Mouse (Mus musculus) cortical plate, adult 2 months (tissue): ENCODE measurements at regions not wholly inside any gene's neighbourhood (a gene's known extent, or its start where the extent isn't known, plus 50 kb on each side); places are given as distances from the start of the nearest gene placed in this dataset.

Experiments
- H3K27ac ChIP-seq: fragments of 200-500 bp; 2 replicates; pipeline ENCODE4 v1.5.1; 2012; ENCODE audit warnings: low read length, control low read depth, inconsistent platforms; ENCODE audit not compliant: insufficient read depth
- H3K4me1 ChIP-seq: fragments of 200-500 bp; 2 replicates; pipeline ENCODE4 v1.6.1; 2011; ENCODE audit warnings: low read length; ENCODE audit not compliant: control insufficient read depth, insufficient read depth
- H3K4me3 ChIP-seq: fragments of 200-500 bp; 2 replicates; pipeline ENCODE4 v1.5.1; 2011; ENCODE audit warnings: mild to moderate bottlenecking, low read length, control low read depth; ENCODE audit not compliant: insufficient read depth
- CTCF ChIP-seq: fragments of 200-500 bp; IDR thresholded peaks from 2 replicates; pipeline ENCODE4 v1.5.1; 2011; ENCODE audit warnings: mild to moderate bottlenecking, control low read depth, low read length; ENCODE audit not compliant: insufficient read depth; ENCODE audit errors: extremely low read depth
- POLR2A ChIP-seq: fragments of 200-500 bp; IDR thresholded peaks from 2 replicates; pipeline ENCODE4 v1.6.1; 2011; ENCODE audit warnings: mild to moderate bottlenecking, low read length, control low read depth; ENCODE audit not compliant: insufficient read depth; ENCODE audit errors: extremely low read depth

DNA sequence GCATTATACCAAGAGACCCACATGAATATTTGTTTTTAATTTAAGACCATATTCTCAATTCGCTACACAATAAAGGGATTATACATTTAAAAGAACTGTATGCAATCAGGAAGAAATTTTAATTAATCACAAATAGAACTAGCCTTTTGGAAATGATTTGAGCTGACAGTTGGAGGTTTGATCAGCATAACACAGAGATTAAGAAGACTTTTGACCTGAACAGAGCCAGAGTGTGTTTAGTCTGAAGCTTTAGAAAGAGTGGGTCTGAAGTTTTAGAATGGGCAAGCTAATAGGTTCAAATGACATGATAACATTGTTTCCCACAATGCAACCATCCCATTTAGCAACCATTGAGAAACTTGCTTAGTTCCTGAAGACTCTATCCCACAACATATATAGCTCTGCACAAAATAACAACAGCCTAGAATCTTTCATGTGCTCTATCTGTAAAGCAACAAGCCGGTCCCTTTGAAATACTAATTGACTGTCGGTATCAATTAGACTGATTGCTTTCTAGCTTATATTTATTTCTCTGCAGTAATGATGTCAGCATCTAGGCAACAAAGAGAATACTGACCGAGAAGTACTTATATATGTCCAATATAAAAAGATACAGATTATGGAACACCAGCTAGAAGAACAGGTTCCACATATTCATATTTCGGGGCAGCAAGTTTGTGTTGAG is 135.9 kb downstream of the Trim52 start:
- Histone ChIP-seq H3K4me1 (no peaks in the 10 kb centered on the region), H3K27ac (no peak overlapping the region), H3K4me3 (no peak overlapping the region)
- no peak for TF ChIP-seq CTCF
- TF ChIP-seq POLR2A: no peak

- no peak for TF ChIP-seq CTCF
- no peak for TF ChIP-seq POLR2A
- H3K4me1 ChIP-seq: no peaks in the 10 kb centered on the region
- H3K27ac ChIP-seq: no peak overlapping the region
- H3K4me3 ChIP-seq: no peak overlapping the region
These were observed 153.6 kb downstream of the Trim52 start for GRCm38 (mm10) chr14:106259396-106260108.

DNA sequence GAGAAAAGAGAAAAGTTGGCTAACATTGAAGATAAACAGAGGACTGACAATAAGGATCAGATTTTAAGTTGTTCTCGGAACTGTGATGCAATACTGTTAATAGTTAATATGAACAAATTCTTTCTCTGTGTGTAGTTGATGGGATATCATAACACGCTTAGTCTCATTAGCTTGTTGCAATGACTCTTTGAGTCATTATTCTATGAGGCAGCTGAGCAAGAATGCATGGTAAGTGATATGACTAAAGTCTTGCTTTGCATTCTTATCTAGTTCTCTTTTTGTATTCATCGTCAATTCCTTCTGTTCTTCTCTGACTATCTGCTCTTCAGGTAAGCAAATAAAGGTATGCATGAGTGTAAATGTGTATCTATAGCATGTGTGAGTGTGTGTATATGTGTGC is 159.3 kb downstream of the Trim52 start:
- H3K4me1 ChIP-seq: no peaks in the 10 kb centered on the region
- no peak overlapping the region for H3K4me3 ChIP-seq
- TF ChIP-seq CTCF: no peak
- TF ChIP-seq POLR2A: no peak
- H3K27ac ChIP-seq: no peak overlapping the region

DNA sequence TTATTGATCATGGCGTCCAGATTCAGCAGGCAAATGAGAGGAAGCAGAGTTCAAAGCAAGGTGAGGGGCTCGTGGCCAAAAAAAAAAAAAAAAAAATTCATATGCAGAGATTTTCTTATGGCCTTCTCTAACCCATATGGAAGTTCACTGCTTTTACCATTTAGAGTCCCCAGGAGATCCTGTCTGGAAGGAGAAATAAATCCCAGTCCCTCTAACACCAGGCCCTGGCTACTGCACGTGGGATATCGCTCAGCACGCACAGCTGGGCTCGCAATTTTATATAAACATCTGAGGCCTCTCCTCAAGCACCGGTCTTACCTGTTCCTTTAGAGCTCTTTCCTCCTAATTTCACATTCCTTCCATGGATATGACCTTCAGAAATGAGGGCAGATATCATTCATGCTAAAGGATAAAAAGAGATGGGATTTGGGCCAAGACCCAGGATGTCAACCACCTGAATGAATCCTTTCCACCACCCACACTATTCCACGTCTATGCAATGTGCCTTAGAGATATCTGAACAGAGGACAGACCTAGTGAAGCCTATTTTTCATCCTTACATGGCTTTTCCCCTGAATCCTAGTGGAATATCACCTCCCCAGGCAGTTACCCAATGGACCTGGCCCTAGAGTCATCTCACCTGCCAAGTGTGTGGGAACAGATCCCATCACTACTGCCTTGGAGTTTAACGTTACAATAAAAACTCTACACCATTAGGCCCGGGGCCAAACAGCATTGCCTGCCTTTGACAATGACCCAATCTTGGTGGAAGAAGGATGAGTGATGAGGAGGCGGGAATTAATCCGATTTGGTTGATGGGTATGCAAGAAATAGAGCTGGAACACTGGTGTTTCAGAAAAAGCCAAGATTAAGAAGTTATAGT is 161.9 kb downstream of the Trim52 start:
- H3K4me1 ChIP-seq: no peaks in the 10 kb centered on the region
- no peak overlapping the region for H3K4me3 ChIP-seq
- H3K27ac ChIP-seq: no peak overlapping the region
- no peak for TF ChIP-seq CTCF

DNA sequence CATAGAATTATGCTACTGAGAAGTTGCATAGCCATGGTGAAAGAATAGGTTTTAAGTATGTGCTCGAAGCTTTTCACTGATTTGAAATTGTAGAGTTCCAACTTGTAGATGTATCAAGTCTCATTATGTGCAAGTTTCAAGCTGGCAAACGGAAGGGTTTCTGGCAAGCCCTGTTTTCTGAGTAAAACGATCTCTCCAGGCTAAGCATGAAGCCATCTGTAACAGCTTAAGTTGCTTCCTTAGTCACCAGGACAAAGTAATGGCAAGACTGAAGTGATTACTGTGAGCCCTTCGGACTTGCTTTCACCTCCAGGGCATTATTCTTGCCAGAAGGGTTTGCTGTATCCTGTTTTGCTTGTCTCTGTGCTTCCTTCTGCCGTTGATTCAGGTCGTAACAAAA is 163.7 kb downstream of the Trim52 start:
- no peak overlapping the region for H3K27ac ChIP-seq
- TF ChIP-seq POLR2A (no peak), CTCF (no peak)
- H3K4me3 ChIP-seq: no peak overlapping the region
- H3K4me1 ChIP-seq: no peaks in the 10 kb centered on the region

DNA sequence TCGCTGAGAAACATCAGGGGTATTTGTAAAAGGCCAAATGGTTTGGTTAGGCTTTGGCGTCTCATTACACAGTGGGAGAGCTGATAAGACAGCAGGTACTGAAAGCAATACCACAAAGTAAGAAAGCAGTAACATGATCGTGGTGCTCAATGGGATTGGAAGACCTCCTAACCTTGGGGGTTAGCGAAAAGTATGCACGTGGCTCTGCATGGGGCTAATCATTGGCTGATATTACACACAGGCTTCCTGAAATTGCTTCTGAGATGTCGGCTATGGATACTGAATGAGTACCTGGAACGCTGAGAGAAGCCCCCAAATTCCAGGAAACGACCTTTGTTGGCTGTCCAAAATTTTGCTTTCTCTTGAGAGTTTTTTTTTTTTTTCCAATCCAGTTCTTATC is 207.6 kb downstream of the Trim52 start:
- H3K4me1 ChIP-seq: no peaks in the 10 kb centered on the region
- H3K4me3 ChIP-seq: no peak overlapping the region
- TF ChIP-seq CTCF: no peak
- no peak for TF ChIP-seq POLR2A
- H3K27ac ChIP-seq: no peak overlapping the region

DNA sequence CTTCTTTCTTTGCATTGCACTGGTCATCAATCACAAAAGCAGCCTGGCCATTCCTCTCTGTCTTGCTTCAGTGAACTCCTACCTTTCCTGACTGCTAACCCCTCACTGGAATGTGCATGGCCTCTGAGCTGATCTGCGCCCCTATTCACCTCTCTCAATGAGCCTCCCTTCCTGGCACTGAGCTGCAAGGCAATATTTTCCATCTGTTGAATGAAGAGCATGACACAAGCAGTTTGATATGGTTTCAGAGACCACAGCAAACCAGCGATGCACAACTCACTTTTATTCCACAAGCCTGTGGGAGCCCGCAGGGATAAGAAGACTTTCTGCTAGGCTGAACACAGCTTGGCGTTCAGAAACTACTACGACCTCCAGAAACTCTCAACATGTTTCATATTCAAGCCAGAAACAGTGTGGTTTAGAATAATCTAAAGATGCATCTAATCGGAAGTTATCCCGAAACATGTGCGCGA is 208.1 kb downstream of the Trim52 start:
- Histone ChIP-seq H3K27ac (no peak overlapping the region), H3K4me1 (no peaks in the 10 kb centered on the region), H3K4me3 (no peak overlapping the region)
- no peak for TF ChIP-seq POLR2A
- TF ChIP-seq CTCF: no peak

DNA sequence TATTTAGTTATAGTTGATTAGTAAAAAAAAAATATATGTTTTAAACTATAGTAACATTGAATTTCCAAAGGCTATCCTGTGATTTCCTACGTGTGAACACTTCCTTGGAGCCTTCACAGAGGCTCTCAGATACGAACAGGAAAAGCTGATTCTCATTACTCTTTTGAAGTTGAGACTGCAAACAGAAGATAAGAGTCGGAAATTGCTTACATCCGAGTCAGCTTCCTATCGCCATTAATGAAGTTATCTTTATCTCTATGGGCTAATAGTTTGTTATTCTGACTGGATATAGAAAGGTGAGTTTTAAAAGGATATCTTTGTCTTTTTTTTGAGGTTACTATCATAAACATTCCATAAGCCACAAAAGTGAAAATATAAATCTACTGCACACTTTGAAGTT is 212.8 kb downstream of the Trim52 start:
- Histone ChIP-seq H3K27ac (no peak overlapping the region), H3K4me3 (no peak overlapping the region), H3K4me1 (no peaks in the 10 kb centered on the region)
- no peak for TF ChIP-seq POLR2A
- TF ChIP-seq CTCF: no peak

DNA sequence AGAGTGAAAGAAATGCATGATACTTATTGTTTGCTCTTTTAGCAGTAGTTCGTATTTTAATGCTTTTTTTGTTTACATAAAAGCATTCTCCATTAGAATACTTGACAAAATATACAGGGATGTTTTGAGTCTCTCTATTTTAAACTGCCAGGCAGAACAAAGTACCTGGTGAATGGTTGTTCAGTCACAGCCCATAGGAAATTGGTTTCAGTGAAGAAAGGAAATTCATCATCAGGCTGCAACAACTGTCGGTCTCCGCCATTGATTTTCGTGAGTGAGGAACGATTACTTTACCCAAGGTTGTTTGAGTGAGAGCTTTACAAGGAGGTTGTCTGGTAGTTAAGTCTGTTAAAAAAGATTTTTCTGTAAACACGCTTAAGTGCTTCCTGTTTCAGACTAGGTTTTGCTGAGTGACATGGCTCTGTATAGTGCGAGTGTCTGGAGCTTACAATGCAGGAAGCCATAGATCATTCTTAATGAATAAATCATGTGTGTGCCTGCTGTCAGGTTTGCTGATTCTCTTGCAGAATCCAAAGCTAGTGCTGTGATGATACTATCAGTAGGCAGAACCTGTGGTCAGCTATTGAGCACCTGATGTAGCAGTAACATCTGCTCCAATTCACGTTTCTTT is 221.8 kb downstream of the Trim52 start:
- Histone ChIP-seq H3K4me1 (no peaks in the 10 kb centered on the region), H3K4me3 (no peak overlapping the region), H3K27ac (no peak overlapping the region)
- TF ChIP-seq POLR2A: no peak
- TF ChIP-seq CTCF: no peak
